Mouse (Mus musculus): ENCODE measurements around the gene Bbc3.

GRCm38 (mm10) chr7:16366669-16367068, 58.5 kb downstream of the Bbc3 start:
- TF ChIP-seq POLR2A (IDR thresholded peaks at IDR 0.05; ENCODE audit: insufficient read depth, low read depth, low read length) (no peak), CTCF (IDR thresholded peaks at IDR 0.05) (no peak), EP300 (IDR thresholded peaks at IDR 0.05; ENCODE audit: insufficient read depth, low read depth, low read length) (no peak)
